Mouse (Mus musculus): ENCODE results near the gene Siah3.

- no peak for TF ChIP-seq CTCF (IDR thresholded peaks at IDR 0.05; ENCODE audit: low read depth)
- no peak for TF ChIP-seq EP300 (IDR thresholded peaks at IDR 0.05; ENCODE audit: low read depth)
Measured at GRCm38 (mm10) chr14:75566303-75566702, 110.5 kb downstream of the Siah3 start.
